Mouse (Mus musculus) lung, postnatal 0 days (tissue): Measurements from ENCODE around the gene Ilf3.

Experiments used
- CTCF ChIP-seq: IDR thresholded peaks from 2 replicates; pipeline ENCODE4 v1.5.1; 2016; ENCODE audit warnings: antibody characterized with exemption, mild to moderate bottlenecking
- EP300 ChIP-seq: IDR thresholded peaks from 2 replicates; pipeline ENCODE4 v1.6.1; 2016; ENCODE audit warnings: antibody characterized with exemption, mild to moderate bottlenecking, control low read depth

- TF ChIP-seq CTCF (peak; percentile 84), EP300 (no peak)
Observed at GRCm38 (mm10) chr9:21409592-21410317, 42.1 kb downstream of the Ilf3 start.
